Mouse (Mus musculus) heart, embryonic 12.5 days (tissue): ENCODE results near the gene Olfr474. TPM values are rescaled to one million over a fixed set of nuclear protein-coding genes. Genes with fewer than 3 reads are reported as not detected.
"Not testable (repeated sequence)": the region's sequence is repeated elsewhere in the genome, so short reads cannot be mapped to it uniquely, and the experiment has no call there.

Experiments
- ATAC-seq: fragments of 200-750 bp; cut with Nextera tagmentation; 2 replicates; pipeline ENCODE4 v1.8.0; 2017; ENCODE audit warnings: moderate TSS enrichment, moderate library complexity; ENCODE audit not compliant: insufficient number of reproducible peaks, low FRiP score
- H3K27ac ChIP-seq: fragments of 300-500 bp; sonication (generic); 2 replicates; pipeline ENCODE4 v1.5.1; 2016; ENCODE audit warnings: mild to moderate bottlenecking, moderate library complexity; ENCODE audit not compliant: poor library complexity, severe bottlenecking
- H3K27me3 ChIP-seq: fragments of 300-500 bp; sonication (generic); replicated peaks from 2 replicates; pipeline ENCODE4 v1.6.1; 2016; ENCODE audit warnings: mild to moderate bottlenecking, moderate library complexity
- H3K36me3 ChIP-seq: fragments of 300-500 bp; sonication (generic); 2 replicates; pipeline ENCODE4 v1.6.1; 2016; ENCODE audit warnings: mild to moderate bottlenecking, moderate library complexity
- H3K4me1 ChIP-seq: fragments of 300-500 bp; sonication (generic); replicated peaks from 2 replicates; pipeline ENCODE4 v1.6.1; 2016; ENCODE audit warnings: mild to moderate bottlenecking
- H3K4me2 ChIP-seq: fragments of 300-500 bp; sonication (generic); 2 replicates; pipeline ENCODE4 v1.6.1; 2016; ENCODE audit warnings: mild to moderate bottlenecking, moderate library complexity
- H3K4me3 ChIP-seq: fragments of 300-500 bp; sonication (generic); 2 replicates; pipeline ENCODE4 v1.5.1; 2016; ENCODE audit warnings: mild to moderate bottlenecking
- H3K9ac ChIP-seq: fragments of 300-500 bp; sonication (generic); 2 replicates; pipeline ENCODE4 v1.6.1; 2016; ENCODE audit warnings: mild to moderate bottlenecking, moderate library complexity
- H3K9me3 ChIP-seq: fragments of 300-500 bp; sonication (generic); replicated peaks from 2 replicates; pipeline ENCODE4 v1.6.1; 2016; ENCODE audit warnings: mild to moderate bottlenecking, moderate library complexity
- WGBS: fragments of 180-500 bp; shearing (Covaris S2); methylation state at CpG from one replicate; pipeline ENCODE4 v1.1.7; 2016; 5-methylcytosine and 5-hydroxymethylcytosine counted together
- polyA plus RNA-seq: library from polyadenylated mRNA; unstranded; fragments of >200 nt; fragmentation: Nextera tagmentation; extraction: Ambion mirVana; gene quantifications from 2 replicates; pipeline ENCODE4 v1.2.1, GENCODE M21; 2016

Gene Olfr474
- not detected in 2 replicates for polyA plus RNA-seq

- Histone ChIP-seq H3K4me1 (no peaks in the 10 kb centered on the region), H3K27me3 (no peaks in the 10 kb centered on the region), H3K36me3 (no peaks in the 10 kb centered on the region), H3K4me3 (no peak within 1 kb of the TSS), H3K9me3 (peaks cover 8% of the 10 kb centered on the region), H3K27ac (no peak within 1 kb of the TSS), H3K9ac (no peak within 1 kb of the TSS), H3K4me2 (no peak within 1 kb of the TSS)
- ATAC-seq, result no peak
- WGBS, result 77% methylated on average over 1 of the region's 1 CpGs
These were observed at the start of gene Olfr474 for GRCm38 (mm10) chr7:107954343-107954742. Gene Olfr474 (plus strand): TSS chr7:107954643.

GRCm38 (mm10) chr7:107930146-107930545 is 24.3 kb upstream of the Olfr474 start, which contains the start of gene Olfr473:
Gene Olfr473 (plus strand): TSS chr7:107930446.
- ATAC-seq, result no peak
- Histone ChIP-seq H3K27ac (no peak within 1 kb of the TSS), H3K4me1 (no peaks in the 10 kb centered on the region), H3K9me3 (peaks cover 9% of the 10 kb centered on the region), H3K4me2 (no peak within 1 kb of the TSS), H3K9ac (no peak within 1 kb of the TSS), H3K4me3 (no peak within 1 kb of the TSS), H3K36me3 (no peaks in the 10 kb centered on the region), H3K27me3 (no peaks in the 10 kb centered on the region)
- WGBS, result 94% methylated on average over 1 of the region's 1 CpGs

GRCm38 (mm10) chr7:107952539-107952938 is 1.9 kb upstream of the Olfr474 start:
- 92% methylated on average over 12 of the region's 12 CpGs for WGBS
- H3K27ac ChIP-seq, H3K4me1 ChIP-seq, H3K9me3 ChIP-seq, H3K36me3 ChIP-seq, H3K4me2 ChIP-seq, H3K9ac ChIP-seq, ATAC-seq, H3K4me3 ChIP-seq, H3K27me3 ChIP-seq: not testable (repeated sequence)

DNA sequence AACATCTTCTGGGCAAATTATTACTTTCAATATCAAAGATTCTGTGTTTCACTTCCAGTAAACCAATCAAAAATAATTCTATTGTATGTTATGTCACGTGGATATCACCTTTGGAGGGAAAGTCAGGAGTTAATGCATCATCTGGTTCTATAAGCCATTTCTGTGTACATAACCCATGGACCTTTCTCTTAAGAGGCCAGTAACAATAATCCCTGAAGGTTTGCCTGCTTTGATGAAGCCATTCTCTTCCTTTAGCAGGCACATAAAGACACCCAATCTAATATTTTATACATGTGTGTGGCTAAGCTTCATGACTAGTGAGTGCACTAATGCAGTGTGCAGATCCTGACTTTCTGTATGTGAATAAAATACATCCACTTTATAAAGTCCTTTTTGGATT is 10.1 kb downstream of the Olfr474 start, which contains the start of gene Olfr476:
Olfr476 (plus strand) TSS at position 301 of the 400 bp plus-strand sequence.
- no peak for ATAC-seq
- no peaks in the 10 kb centered on the region for H3K36me3 ChIP-seq
- H3K9me3 ChIP-seq, result no peaks in the 10 kb centered on the region
- no peak within 1 kb of the TSS for H3K27ac ChIP-seq
- H3K27me3 ChIP-seq, result no peaks in the 10 kb centered on the region
- H3K4me1 ChIP-seq, result no peaks in the 10 kb centered on the region
- H3K4me3 ChIP-seq, result no peak within 1 kb of the TSS
- WGBS, result 45% methylated on average over 1 of the region's 1 CpGs
- no peak within 1 kb of the TSS for H3K9ac ChIP-seq
- H3K4me2 ChIP-seq, result no peak within 1 kb of the TSS

DNA sequence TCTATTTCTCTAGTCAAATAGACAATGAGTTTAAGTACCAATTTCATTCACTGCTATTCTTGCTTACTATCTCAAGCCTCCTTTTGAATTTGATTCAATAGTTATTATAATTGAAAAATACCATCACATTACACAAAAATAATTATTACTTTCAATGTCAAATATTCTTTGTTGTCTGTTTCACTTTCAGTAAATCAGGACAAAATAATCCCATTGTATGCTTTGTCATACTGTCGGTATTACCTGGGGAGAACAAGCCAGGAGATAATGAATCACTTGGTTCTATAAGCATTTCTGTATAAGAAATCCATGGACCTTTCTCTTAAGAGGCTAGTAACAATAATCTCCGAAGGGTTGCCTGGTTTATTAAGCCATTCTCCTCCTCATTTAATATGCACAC is 31.9 kb downstream of the Olfr474 start, which contains the start of gene Olfr477:
Olfr477 (plus strand) TSS at position 301 of the 400 bp plus-strand sequence.
- no peaks in the 10 kb centered on the region for H3K36me3 ChIP-seq
- no peak for ATAC-seq
- H3K4me1 ChIP-seq, result no peaks in the 10 kb centered on the region
- H3K9me3 ChIP-seq, result no peaks in the 10 kb centered on the region
- no peak within 1 kb of the TSS for H3K4me3 ChIP-seq
- no peak within 1 kb of the TSS for H3K27ac ChIP-seq
- no peak within 1 kb of the TSS for H3K4me2 ChIP-seq
- WGBS, result 69% methylated on average over 2 of the region's 2 CpGs
- no peak within 1 kb of the TSS for H3K9ac ChIP-seq
- H3K27me3 ChIP-seq, result no peaks in the 10 kb centered on the region

Other genes with a start within 250 kb of the Olfr474 start
- 1.1 and 1.4 TPM in 2 replicates for gene Cyb5r2, start 196.6 kb upstream of the Olfr474 start, polyA plus RNA-seq
- gene Ovch2, start 153.4 kb upstream of the Olfr474 start, polyA plus RNA-seq, result not detected in 2 replicates
- gene Olfr467, start 142.4 kb upstream of the Olfr474 start, polyA plus RNA-seq, result not detected in 2 replicates
- gene Olfr469, start 129.1 kb upstream of the Olfr474 start, polyA plus RNA-seq, result not detected in 2 replicates
- not detected in 2 replicates for gene Olfr470, start 107.2 kb upstream of the Olfr474 start, polyA plus RNA-seq
- gene Olfr472, start 56.7 kb upstream of the Olfr474 start, polyA plus RNA-seq, result not detected in 2 replicates
- not detected in 2 replicates for gene Olfr473, start 24.2 kb upstream of the Olfr474 start, polyA plus RNA-seq
- not detected in 2 replicates for gene Olfr476, start 10.2 kb downstream of the Olfr474 start, polyA plus RNA-seq
- gene Olfr477, start 32.0 kb downstream of the Olfr474 start, polyA plus RNA-seq, result not detected in 2 replicates
- not detected in 2 replicates for gene Olfr478, start 79.3 kb downstream of the Olfr474 start, polyA plus RNA-seq
- gene Olfr479, start 96.0 kb downstream of the Olfr474 start, polyA plus RNA-seq, result not detected in 2 replicates
- not detected in 2 replicates for gene Olfr480, start 112.7 kb downstream of the Olfr474 start, polyA plus RNA-seq
- not detected in 2 replicates for gene Olfr481, start 125.2 kb downstream of the Olfr474 start, polyA plus RNA-seq
- gene Olfr482, start 142.9 kb downstream of the Olfr474 start, polyA plus RNA-seq, result not detected in 2 replicates
- gene Olfr483, start 146.2 kb downstream of the Olfr474 start, polyA plus RNA-seq, result not detected in 2 replicates
- gene Olfr484, start 172.8 kb downstream of the Olfr474 start, polyA plus RNA-seq, result not detected in 2 replicates
- not detected in 2 replicates for gene Olfr485, start 205.2 kb downstream of the Olfr474 start, polyA plus RNA-seq
- gene Olfr486, start 218.1 kb downstream of the Olfr474 start, polyA plus RNA-seq, result not detected in 2 replicates